Mouse (Mus musculus) limb, embryonic 12.5 days (tissue): ENCODE data around the gene Arhgap18. TPM values are rescaled to one million over a fixed set of nuclear protein-coding genes. Genes with fewer than 3 reads are reported as not detected.

Experiments used
- ATAC-seq: fragments of 200-750 bp; cut with Nextera tagmentation; 2 replicates; pipeline ENCODE4 v1.8.0; 2017; ENCODE audit warnings: low read depth, moderate TSS enrichment; ENCODE audit not compliant: insufficient number of reproducible peaks, insufficient read depth, low FRiP score, low TSS enrichment
- H3K27ac ChIP-seq: fragments of 300-500 bp; sonication (generic); 2 replicates; pipeline ENCODE4 v1.5.1; 2016; ENCODE audit warnings: mild to moderate bottlenecking, moderate library complexity
- H3K27me3 ChIP-seq: fragments of 300-500 bp; sonication (generic); 2 replicates; pipeline ENCODE4 v1.6.1; 2016; ENCODE audit warnings: mild to moderate bottlenecking, moderate library complexity
- H3K36me3 ChIP-seq: fragments of 300-500 bp; sonication (generic); 2 replicates; pipeline ENCODE4 v1.6.1; 2016; ENCODE audit warnings: mild to moderate bottlenecking, moderate library complexity
- H3K4me1 ChIP-seq: fragments of 300-500 bp; sonication (generic); replicated peaks from 2 replicates; pipeline ENCODE4 v1.6.1; 2016
- H3K4me2 ChIP-seq: fragments of 300-500 bp; sonication (generic); 2 replicates; pipeline ENCODE4 v1.6.1; 2016; ENCODE audit warnings: mild to moderate bottlenecking, moderate library complexity
- H3K4me3 ChIP-seq: fragments of 300-500 bp; sonication (generic); replicated peaks from 2 replicates; pipeline ENCODE4 v1.5.1; 2016; ENCODE audit warnings: mild to moderate bottlenecking
- H3K9ac ChIP-seq: fragments of 300-500 bp; sonication (generic); replicated peaks from 2 replicates; pipeline ENCODE4 v1.6.1; 2016; ENCODE audit warnings: mild to moderate bottlenecking, moderate library complexity
- H3K9me3 ChIP-seq: fragments of 300-500 bp; sonication (generic); 2 replicates; pipeline ENCODE4 v1.6.1; 2016; ENCODE audit warnings: mild to moderate bottlenecking, moderate library complexity
- WGBS: fragments of 180-500 bp; shearing (Covaris S2); methylation state at CpG from one replicate; pipeline ENCODE4 v1.1.7; 2016; 5-methylcytosine and 5-hydroxymethylcytosine counted together
- polyA plus RNA-seq: library from polyadenylated mRNA; unstranded; fragments of >200 nt; fragmentation: Nextera tagmentation; extraction: Ambion mirVana; gene quantifications from 2 replicates; pipeline ENCODE4 v1.2.1, GENCODE M21; 2016

Gene Arhgap18
- polyA plus RNA-seq, 1 experiment from 2014 or later = 16.6 TPM

- Histone ChIP-seq H3K4me1 (no peaks in the 10 kb centered on the region), H3K9me3 (no peaks in the 10 kb centered on the region), H3K9ac (no peak overlapping the region), H3K27ac (no peak overlapping the region), H3K27me3 (no peaks in the 10 kb centered on the region), H3K36me3 (no peaks in the 10 kb centered on the region), H3K4me2 (no peak overlapping the region), H3K4me3 (no peak overlapping the region)
- ATAC-seq = no peak
- 73% methylated on average over 3 of the region's 3 CpGs for WGBS
These were observed 80.2 kb downstream of the Arhgap18 start for GRCm38 (mm10) chr10:26833393-26833792.

GRCm38 (mm10) chr10:26849311-26849710 is 96.1 kb downstream of the Arhgap18 start:
- Histone ChIP-seq H3K9ac (no peak overlapping the region), H3K4me2 (no peak overlapping the region), H3K9me3 (no peaks in the 10 kb centered on the region), H3K27ac (no peak overlapping the region), H3K27me3 (no peaks in the 10 kb centered on the region), H3K4me3 (no peak overlapping the region), H3K36me3 (no peaks in the 10 kb centered on the region), H3K4me1 (no peaks in the 10 kb centered on the region)
- ATAC-seq = no peak
- WGBS = 91% methylated on average over 4 of the region's 4 CpGs

DNA sequence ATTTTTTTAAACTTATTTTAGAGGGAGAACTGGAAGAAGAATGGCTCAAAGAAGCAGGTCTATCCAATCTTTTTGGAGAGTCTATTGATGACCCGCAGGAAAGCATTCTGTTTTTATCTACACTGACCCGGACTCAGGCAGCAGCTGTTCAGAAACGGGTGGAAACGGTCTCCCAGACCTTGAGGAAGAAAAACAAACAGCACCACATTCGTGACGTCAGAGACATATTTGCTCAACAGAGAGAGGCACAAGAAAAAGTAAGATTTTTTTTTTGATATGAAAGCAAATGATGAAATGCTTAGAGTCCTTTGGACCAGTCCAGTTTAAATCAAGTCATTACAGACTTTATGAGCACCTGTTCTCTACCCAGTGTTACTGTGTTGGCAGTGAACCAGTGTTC is 96.6 kb downstream of the Arhgap18 start:
- Histone ChIP-seq H3K9me3 (no peaks in the 10 kb centered on the region), H3K4me3 (no peak overlapping the region), H3K9ac (no peak overlapping the region), H3K4me1 (no peaks in the 10 kb centered on the region), H3K4me2 (no peak overlapping the region), H3K27me3 (no peaks in the 10 kb centered on the region), H3K27ac (no peak overlapping the region), H3K36me3 (no peaks in the 10 kb centered on the region)
- WGBS = 80% methylated on average over 6 of the region's 6 CpGs
- ATAC-seq = no peak

DNA sequence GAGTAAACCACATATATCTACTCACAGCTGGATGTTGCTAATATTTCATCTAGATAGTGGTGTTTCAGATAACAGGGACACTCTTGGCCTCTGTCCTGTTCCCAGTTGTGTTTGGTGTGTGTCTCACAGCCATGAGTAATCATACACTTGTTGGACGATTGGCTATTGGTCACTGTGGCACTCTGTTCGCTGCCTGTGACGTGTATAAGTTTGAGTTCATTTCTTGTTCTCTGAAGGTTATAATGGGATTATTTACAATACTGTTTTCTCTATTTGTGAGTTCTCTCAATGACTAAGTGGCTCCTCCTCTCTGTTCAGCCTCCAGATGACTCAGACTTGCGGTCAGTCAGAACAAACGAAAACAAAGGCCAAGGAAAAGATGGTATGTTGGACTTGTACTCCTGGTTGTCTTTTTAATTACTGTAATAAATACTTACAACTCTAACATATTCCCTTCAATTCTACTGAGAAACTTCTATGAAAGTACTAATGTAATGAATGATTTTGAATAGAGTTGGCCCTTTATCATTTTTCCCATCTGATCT is 101.4 kb downstream of the Arhgap18 start:
- Histone ChIP-seq H3K4me2 (no peak overlapping the region), H3K9me3 (no peaks in the 10 kb centered on the region), H3K27me3 (no peaks in the 10 kb centered on the region), H3K9ac (no peak overlapping the region), H3K4me1 (no peaks in the 10 kb centered on the region), H3K4me3 (no peak overlapping the region), H3K27ac (no peak overlapping the region), H3K36me3 (no peaks in the 10 kb centered on the region)
- 90% methylated on average over 5 of the region's 5 CpGs for WGBS
- no peak for ATAC-seq

DNA sequence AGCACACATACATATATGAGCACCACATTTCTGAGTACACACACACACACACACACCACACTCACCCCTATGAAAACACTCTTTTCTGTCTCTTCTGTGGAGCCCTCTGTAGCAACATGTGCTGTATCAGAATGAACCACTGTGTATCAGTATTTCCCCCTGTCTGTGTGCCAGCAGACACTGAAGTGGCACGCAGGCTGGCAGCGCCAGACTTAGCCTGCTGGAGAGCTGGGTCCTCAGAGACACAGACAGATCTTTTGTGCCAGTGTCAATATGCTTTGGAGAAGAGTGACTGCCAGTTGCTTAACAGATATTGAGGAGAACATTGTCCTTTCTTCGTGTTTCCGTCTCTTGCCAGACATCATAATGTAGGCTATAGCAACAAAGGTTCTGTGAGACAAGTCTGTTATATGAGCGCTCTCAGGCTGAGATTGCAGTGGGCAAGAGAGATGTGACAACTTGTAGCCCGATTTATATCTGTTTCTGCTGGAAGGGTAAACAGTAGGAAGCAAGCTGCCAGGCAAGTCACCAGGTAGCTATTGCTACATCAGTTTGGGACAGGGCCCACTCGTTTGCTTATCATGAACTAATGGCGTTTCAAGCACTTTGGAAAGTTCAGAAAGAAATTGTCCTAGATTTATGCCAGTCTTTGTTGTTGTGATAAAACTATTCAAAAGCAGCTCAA is 102.8 kb downstream of the Arhgap18 start:
- 85% methylated on average over 8 of the region's 8 CpGs for WGBS

GRCm38 (mm10) chr10:26857583-26857982 is 104.4 kb downstream of the Arhgap18 start:
- no peak overlapping the region for H3K4me3 ChIP-seq

More for the DNA sequence above, 102.8 kb downstream of the Arhgap18 start:
- Histone ChIP-seq H3K4me2 (no peak overlapping the region), H3K27me3 (no peaks in the 10 kb centered on the region), H3K36me3 (no peaks in the 10 kb centered on the region), H3K4me1 (no peaks in the 10 kb centered on the region), H3K9me3 (no peaks in the 10 kb centered on the region), H3K9ac (no peak overlapping the region), H3K27ac (no peak overlapping the region), H3K4me3 (no peak overlapping the region)
- no peak for ATAC-seq

GRCm38 (mm10) chr10:26858537-26858936 is 105.3 kb downstream of the Arhgap18 start:
- Histone ChIP-seq H3K27ac (no peak overlapping the region), H3K4me1 (no peaks in the 10 kb centered on the region), H3K9me3 (no peaks in the 10 kb centered on the region), H3K27me3 (no peaks in the 10 kb centered on the region), H3K4me3 (no peak overlapping the region), H3K9ac (no peak overlapping the region), H3K36me3 (no peaks in the 10 kb centered on the region), H3K4me2 (no peak overlapping the region)
- no peak for ATAC-seq
- 86% methylated on average over 4 of the region's 4 CpGs for WGBS

More at GRCm38 (mm10) chr10:26857583-26857982, 104.4 kb downstream of the Arhgap18 start:
- Histone ChIP-seq H3K27ac (no peak overlapping the region), H3K36me3 (no peaks in the 10 kb centered on the region), H3K4me2 (no peak overlapping the region), H3K27me3 (no peaks in the 10 kb centered on the region), H3K9ac (no peak overlapping the region), H3K9me3 (no peaks in the 10 kb centered on the region), H3K4me1 (no peaks in the 10 kb centered on the region)
- 76% methylated on average over 4 of the region's 4 CpGs for WGBS
- ATAC-seq = no peak

GRCm38 (mm10) chr10:26861231-26861630 is 108.0 kb downstream of the Arhgap18 start:
- Histone ChIP-seq H3K4me1 (no peaks in the 10 kb centered on the region), H3K4me3 (no peak overlapping the region), H3K36me3 (no peaks in the 10 kb centered on the region), H3K4me2 (no peak overlapping the region), H3K9ac (no peak overlapping the region), H3K9me3 (no peaks in the 10 kb centered on the region), H3K27ac (no peak overlapping the region), H3K27me3 (no peaks in the 10 kb centered on the region)
- no peak for ATAC-seq

GRCm38 (mm10) chr10:26862207-26862606 is 109.0 kb downstream of the Arhgap18 start:
- Histone ChIP-seq H3K36me3 (no peaks in the 10 kb centered on the region), H3K9ac (no peak overlapping the region), H3K4me1 (no peaks in the 10 kb centered on the region), H3K9me3 (no peaks in the 10 kb centered on the region), H3K4me3 (no peak overlapping the region), H3K4me2 (no peak overlapping the region), H3K27ac (no peak overlapping the region), H3K27me3 (no peaks in the 10 kb centered on the region)
- 82% methylated on average over 4 of the region's 4 CpGs for WGBS
- ATAC-seq = no peak

DNA sequence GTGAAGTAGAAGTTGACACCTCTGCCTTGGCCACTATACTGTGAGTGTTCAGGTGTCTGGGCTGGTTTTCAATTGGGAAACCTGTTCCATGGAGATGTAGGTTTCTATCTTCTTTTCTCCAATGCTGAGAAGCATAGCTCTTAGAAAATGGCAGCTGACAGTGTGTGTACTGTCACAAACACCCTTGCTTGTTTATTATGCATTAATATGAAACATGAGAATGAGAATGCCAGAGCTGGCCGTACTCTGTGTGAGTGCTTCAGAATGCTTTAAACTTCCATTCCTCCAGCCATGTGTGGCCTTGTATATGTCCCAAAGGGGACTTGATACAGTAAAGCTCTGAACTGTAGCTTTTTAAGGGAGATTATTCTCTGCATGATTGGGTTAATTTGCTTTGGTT is 110.8 kb downstream of the Arhgap18 start:
- Histone ChIP-seq H3K27me3 (no peaks in the 10 kb centered on the region), H3K9me3 (no peaks in the 10 kb centered on the region), H3K36me3 (no peaks in the 10 kb centered on the region), H3K4me2 (no peak overlapping the region), H3K4me3 (no peak overlapping the region), H3K4me1 (no peaks in the 10 kb centered on the region), H3K27ac (no peak overlapping the region), H3K9ac (no peak overlapping the region)
- 68% methylated on average over 1 of the region's 1 CpGs for WGBS
- ATAC-seq = no peak

- H3K27ac ChIP-seq = no peak overlapping the region
- H3K36me3 ChIP-seq = no peaks in the 10 kb centered on the region
- no peak overlapping the region for H3K4me3 ChIP-seq
- no peak for ATAC-seq
- no peaks in the 10 kb centered on the region for H3K9me3 ChIP-seq
- 59% methylated on average over 2 of the region's 2 CpGs for WGBS
- H3K27me3 ChIP-seq = no peaks in the 10 kb centered on the region
- no peaks in the 10 kb centered on the region for H3K4me1 ChIP-seq
- H3K9ac ChIP-seq = no peak overlapping the region
- no peak overlapping the region for H3K4me2 ChIP-seq
These were observed 117.6 kb downstream of the Arhgap18 start for GRCm38 (mm10) chr10:26870802-26871201.

DNA sequence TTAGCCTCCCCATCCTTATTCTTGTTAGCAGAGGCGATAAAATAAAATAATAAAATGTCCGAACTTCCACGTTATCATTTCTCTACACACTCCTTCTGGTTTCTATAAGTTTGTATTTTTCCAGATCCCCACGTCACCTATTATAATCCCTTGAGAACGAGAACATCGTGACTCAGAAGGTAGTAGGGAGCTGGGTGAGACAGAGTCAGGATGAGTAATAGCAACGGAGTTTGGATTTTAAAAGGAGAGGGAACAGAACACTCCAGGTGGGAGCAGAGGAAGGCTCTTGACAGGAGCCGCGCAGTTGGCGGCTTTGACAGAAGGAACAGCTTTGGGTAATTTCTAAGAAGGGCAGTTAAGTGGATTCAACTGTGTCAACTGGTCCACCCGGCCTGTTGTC is 124.1 kb downstream of the Arhgap18 start:
- Histone ChIP-seq H3K4me2 (no peak overlapping the region), H3K9me3 (no peaks in the 10 kb centered on the region), H3K36me3 (no peaks in the 10 kb centered on the region), H3K4me3 (no peak overlapping the region), H3K27me3 (no peaks in the 10 kb centered on the region), H3K27ac (no peak overlapping the region), H3K9ac (no peak overlapping the region), H3K4me1 (no peaks in the 10 kb centered on the region)
- no peak for ATAC-seq
- WGBS = 82% methylated on average over 11 of the region's 11 CpGs
